Comparison of ENCODE assay signal across 8 mouse cellular contexts in genomic region chr16:75343028-75343901, GRCm38 (mm10).
A peak's percentile ranks its signal among the peaks of the same experiment; 100 is the strongest.
DNase-seq lines count a peak whose midpoint lies in the region; ATAC-seq and TF ChIP-seq lines count a peak whose summit lies in the region.

No protein-coding gene starts in this region.

- H3K27ac ChIP-seq in kidney, embryonic 15.5 days, result no peak overlapping the region
- no peak overlapping the region for H3K27ac ChIP-seq in liver, postnatal 0 days (ENCODE audit: low read depth)

- 36% methylated on average over 11 of the region's 11 CpGs for WGBS in kidney, embryonic 15.5 days
- WGBS in liver, postnatal 0 days (ENCODE audit: insufficient replicate concordance), result 23% methylated on average over 11 of the region's 11 CpGs

- DNase-seq in kidney, postnatal 36 days, result no peak
- DNase-seq in Patski (ENCODE audit: low read depth, low spot score), result no peak
- DNase-seq in liver, postnatal 0 days, result peak; percentile 13
- DNase-seq in right cerebral cortex, postnatal 14 days, result no peak
- no peak for DNase-seq in urinary bladder, postnatal 36 days (ENCODE audit: low spot score in 2 of 2)
- DNase-seq in MN1 (ENCODE audit: low spot score), result no peak

- H3K9me3 ChIP-seq in kidney, embryonic 15.5 days (replicated peaks), result no peaks in the 10 kb centered on the region
- H3K9me3 ChIP-seq in erythroblast, embryonic 14.5 days (ENCODE audit: control insufficient read depth, low read length), result no peaks in the 10 kb centered on the region
- no peaks in the 10 kb centered on the region for H3K9me3 ChIP-seq in liver, postnatal 0 days (ENCODE audit: low read length)

- peak; percentile 56 for ATAC-seq in kidney, embryonic 15.5 days (replicated peaks; ENCODE audit: low FRiP score)
- no peak for ATAC-seq in Patski
- peak; percentile 94 for ATAC-seq in liver, postnatal 0 days

- H3K4me1 ChIP-seq in kidney, embryonic 15.5 days, result no peaks in the 10 kb centered on the region
- peaks cover 19% of the 10 kb centered on the region for H3K4me1 ChIP-seq in erythroblast, embryonic 14.5 days (ENCODE audit: control insufficient read depth)
- H3K4me1 ChIP-seq in liver, postnatal 0 days (ENCODE audit: insufficient read depth), result no peaks in the 10 kb centered on the region

- no peak overlapping the region for H3K9ac ChIP-seq in kidney, embryonic 15.5 days
- no peak overlapping the region for H3K9ac ChIP-seq in liver, postnatal 0 days (replicated peaks)

- POLR2A ChIA-PET in Patski (lab: Charles Lee), result no interaction called here

- in situ Hi-C loops in Patski (cut with MboI; ENCODE audit: low pct_unique_long_range_greater_than_20kb), result loop anchor here (25.0 kb wide), 1 partner anchor 1569 kb away; no protein-coding TSS in a partner anchor

- no peak overlapping the region for H3K4me3 ChIP-seq in kidney, embryonic 15.5 days (replicated peaks)
- H3K4me3 ChIP-seq in erythroblast, embryonic 14.5 days (replicated peaks), result peak overlapping the region; percentile 49
- H3K4me3 ChIP-seq in liver, postnatal 0 days (ENCODE audit: low read depth, low read length), result no peak overlapping the region

- TF ChIP-seq EP300 in liver, postnatal 0 days (IDR thresholded peaks at IDR 0.05; ENCODE audit: low read depth), result peak; percentile 94

- H3K27me3 ChIP-seq in kidney, embryonic 15.5 days, result no peaks in the 10 kb centered on the region
- H3K27me3 ChIP-seq in Patski, result peaks cover 2% of the 10 kb centered on the region
- no peaks in the 10 kb centered on the region for H3K27me3 ChIP-seq in erythroblast, embryonic 14.5 days (ENCODE audit: control insufficient read depth)
- H3K27me3 ChIP-seq in liver, postnatal 0 days (ENCODE audit: insufficient read depth, low read length), result no peaks in the 10 kb centered on the region

- H3K36me3 ChIP-seq in kidney, embryonic 15.5 days, result no peaks in the 10 kb centered on the region
- H3K36me3 ChIP-seq in erythroblast, embryonic 14.5 days (ENCODE audit: control insufficient read depth), result no peaks in the 10 kb centered on the region
- no peaks in the 10 kb centered on the region for H3K36me3 ChIP-seq in liver, postnatal 0 days (replicated peaks; ENCODE audit: insufficient read depth, low read length)

- H3K4me2 ChIP-seq in kidney, embryonic 15.5 days, result peak overlapping the region; percentile 41
- peak overlapping the region; percentile 22; the same call in 1 of the 2 replicates for H3K4me2 ChIP-seq in liver, postnatal 0 days (ENCODE audit: low read depth, low read length)

- TF ChIP-seq CTCF in Patski (IDR thresholded peaks at IDR 0.05), result peak; percentile 50
- TF ChIP-seq CTCF in liver, postnatal 0 days (IDR thresholded peaks at IDR 0.05; ENCODE audit: low read depth), result peak; percentile 66

- CTCF ChIA-PET in Patski (lab: Charles Lee), result no interaction called here
